Mouse (Mus musculus) CD8-positive naive resting alpha-beta T cell, adult 57 days (primary cell): ENCODE measurements around the gene Tasp1. TPM values are rescaled to one million over a fixed set of nuclear protein-coding genes. Genes with fewer than 3 reads are reported as not detected.

Experiments used
- total RNA-seq: library from RNA; stranded (reverse); gene quantifications from one replicate; pipeline ENCODE4 v1.2.4, GENCODE M21; 2023

Gene Tasp1
- total RNA-seq = 20.9 TPM

GRCm38 (mm10) chr2:140066353-140067314 is at the start of gene Tasp1:
Tasp1 (minus strand) TSS chr2:140066805.

Other genes starting within 250 kb of the Tasp1 start
- gene Gm17374, start 85.2 kb upstream of the Tasp1 start, total RNA-seq = not detected
- 44.2 TPM for gene Esf1, start 103.8 kb upstream of the Tasp1 start, total RNA-seq
- gene Ndufaf5, start 103.8 kb upstream of the Tasp1 start, total RNA-seq = 15.9 TPM